Mouse (Mus musculus) cerebellum, adult 2 months (tissue): Measurements from ENCODE around the gene Vps35l. TPM values are rescaled to one million over a fixed set of nuclear protein-coding genes. Genes with fewer than 3 reads are reported as not detected.

Experiments used
- DNase-seq, 2 experiments: peaks; one replicate each; pipeline ENCODE4 v3.0.0; 2021
- H3K27ac ChIP-seq: fragments of 200-500 bp; 2 replicates; pipeline ENCODE4 v1.5.1; 2012; ENCODE audit warnings: low read length, control low read depth, inconsistent platforms; ENCODE audit not compliant: insufficient read depth
- H3K27me3 ChIP-seq: fragments of 200-500 bp; 2 replicates; pipeline ENCODE4 v1.6.1; 2012; ENCODE audit warnings: inconsistent platforms, mild to moderate bottlenecking, low read length, moderate library complexity; ENCODE audit not compliant: control insufficient read depth, insufficient read depth
- H3K4me1 ChIP-seq: fragments of 200-500 bp; 2 replicates; pipeline ENCODE4 v1.6.1; 2011; ENCODE audit warnings: low read length; ENCODE audit not compliant: control insufficient read depth, insufficient read depth
- H3K4me3 ChIP-seq: fragments of 200-500 bp; replicated peaks from 2 replicates; pipeline ENCODE3; 2011; ENCODE audit warnings: mild to moderate bottlenecking, low read depth, low read length, control low read depth; ENCODE audit not compliant: insufficient read depth
- CTCF ChIP-seq: fragments of 200-500 bp; IDR thresholded peaks from 2 replicates; pipeline ENCODE4 v1.5.1; 2011; ENCODE audit warnings: low read depth, mild to moderate bottlenecking, control low read depth, low read length, moderate library complexity, borderline replicate concordance; ENCODE audit not compliant: insufficient read depth
- POLR2A ChIP-seq: fragments of 200-500 bp; IDR thresholded peaks from 2 replicates; pipeline ENCODE4 v1.6.1; 2011; ENCODE audit warnings: low read length, control low read depth, borderline replicate concordance; ENCODE audit not compliant: insufficient read depth
- WGBS: fragments of 180-500 bp; shearing (Covaris S2); methylation state at CpG from one replicate; pipeline ENCODE4 v1.1.7; 2018; 5-methylcytosine and 5-hydroxymethylcytosine counted together
- polyA plus RNA-seq: library from polyadenylated mRNA; depleted of rRNA; stranded (reverse); fragments of >200 nt; gene quantifications from 2 replicates; pipeline ENCODE4 v1.2.3, GENCODE M21; 2012

The Vps35l gene
- polyA plus RNA-seq, 1 experiment: 74.3 TPM

DNA sequence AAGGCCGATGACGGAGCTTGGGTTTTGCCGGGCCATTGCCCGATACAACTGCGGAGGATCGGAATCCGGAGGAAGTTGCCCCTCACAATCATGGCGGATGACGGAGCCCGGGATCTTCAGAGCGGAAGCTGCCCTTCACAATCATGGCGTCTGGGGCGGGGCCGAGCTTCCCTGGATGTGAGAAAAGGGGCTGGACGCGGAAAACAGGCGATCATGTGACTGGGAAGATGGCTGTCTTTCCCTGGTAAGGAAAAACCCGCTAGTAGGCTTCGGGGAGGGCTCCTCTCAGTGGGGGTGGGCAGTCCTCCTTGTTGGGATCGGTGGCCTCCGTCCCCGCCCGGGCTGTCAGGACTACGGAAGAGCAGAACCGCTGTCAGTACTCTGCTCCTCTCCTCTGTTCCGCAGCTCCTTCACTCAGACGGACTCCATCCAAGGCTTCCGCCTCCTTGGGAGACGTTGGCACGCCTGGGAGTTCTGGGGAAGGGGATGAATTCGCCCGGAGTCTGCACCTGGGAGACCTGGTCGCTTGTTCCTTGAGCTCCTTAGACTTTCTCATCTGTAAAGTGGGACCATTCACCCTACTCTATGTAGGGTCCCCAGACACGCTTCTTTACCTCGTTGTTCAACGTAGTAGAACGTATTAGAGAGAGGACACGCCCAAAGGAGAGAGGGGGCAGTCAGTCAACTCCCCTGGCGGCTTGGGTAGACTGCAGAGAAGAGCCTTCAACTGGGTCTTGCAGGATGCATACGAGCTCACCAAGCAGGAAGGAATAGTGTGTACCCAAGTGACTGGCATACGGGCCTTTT is 709 bp downstream of the Vps35l start:
- DNase-seq: peak; percentile 96
- Histone ChIP-seq H3K4me3 (peak overlapping the region; percentile 96), H3K27ac (peak overlapping the region; percentile 92), H3K27me3 (no peaks in the 10 kb centered on the region), H3K4me1 (peaks cover 9% of the 10 kb centered on the region; the same call in 1 of the 2 replicates)
- TF ChIP-seq POLR2A (peak; percentile 84; the same call in 1 of the 2 replicates), CTCF (no peak)
- WGBS: 2% methylated on average over 41 of the region's 41 CpGs

GRCm38 (mm10) chr7:118742278-118742677 is 2.3 kb downstream of the Vps35l start:
- H3K4me1 ChIP-seq: peaks cover 9% of the 10 kb centered on the region; the same call in 1 of the 2 replicates
- 83% methylated on average over 6 of the region's 6 CpGs for WGBS
- no peak overlapping the region for H3K4me3 ChIP-seq

DNA sequence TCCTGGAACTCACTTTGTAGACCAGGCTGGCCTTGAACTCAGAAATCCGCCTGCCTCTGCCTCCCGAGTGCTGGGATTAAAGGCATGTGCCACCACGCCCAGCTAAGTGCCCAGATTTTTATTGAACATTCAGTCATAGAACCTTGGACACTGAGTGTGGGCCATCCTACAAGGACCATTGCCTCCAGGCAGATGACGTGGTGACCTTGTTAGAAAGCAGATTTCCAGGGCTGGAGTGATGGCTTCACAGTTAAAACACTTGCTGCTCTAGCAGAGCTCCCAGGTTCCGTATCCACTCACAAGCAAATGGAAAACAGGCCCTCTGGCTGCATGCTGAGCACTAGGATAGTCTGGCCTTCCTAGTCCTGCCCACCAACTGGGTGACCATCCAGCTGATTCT is 4.7 kb downstream of the Vps35l start:
- DNase-seq: no peak
- no peak for TF ChIP-seq CTCF
- TF ChIP-seq POLR2A: no peak
- no peak overlapping the region for H3K27ac ChIP-seq
- WGBS: 95% methylated on average over 5 of the region's 5 CpGs
- no peaks in the 10 kb centered on the region for H3K27me3 ChIP-seq
- no peak overlapping the region for H3K4me3 ChIP-seq
- peaks cover 9% of the 10 kb centered on the region; the same call in 1 of the 2 replicates for H3K4me1 ChIP-seq

More at GRCm38 (mm10) chr7:118742278-118742677, 2.3 kb downstream of the Vps35l start:
- DNase-seq: no peak
- H3K27me3 ChIP-seq: no peaks in the 10 kb centered on the region
- TF ChIP-seq POLR2A (no peak), CTCF (no peak)
- H3K27ac ChIP-seq: no peak overlapping the region

- H3K4me1 ChIP-seq: no peaks in the 10 kb centered on the region; the same call in 1 of the 2 replicates
- no peak for DNase-seq
- 77% methylated on average over 12 of the region's 12 CpGs for WGBS
- no peaks in the 10 kb centered on the region for H3K27me3 ChIP-seq
- H3K27ac ChIP-seq: 0 out of 2 replicates have a peak overlapping the region, but pooled peaks have one; percentile 27
- TF ChIP-seq POLR2A: no peak
- TF ChIP-seq CTCF: no peak
- H3K4me3 ChIP-seq: no peak overlapping the region
These were observed 8.1 kb downstream of the Vps35l start for GRCm38 (mm10) chr7:118747891-118748672.

DNA sequence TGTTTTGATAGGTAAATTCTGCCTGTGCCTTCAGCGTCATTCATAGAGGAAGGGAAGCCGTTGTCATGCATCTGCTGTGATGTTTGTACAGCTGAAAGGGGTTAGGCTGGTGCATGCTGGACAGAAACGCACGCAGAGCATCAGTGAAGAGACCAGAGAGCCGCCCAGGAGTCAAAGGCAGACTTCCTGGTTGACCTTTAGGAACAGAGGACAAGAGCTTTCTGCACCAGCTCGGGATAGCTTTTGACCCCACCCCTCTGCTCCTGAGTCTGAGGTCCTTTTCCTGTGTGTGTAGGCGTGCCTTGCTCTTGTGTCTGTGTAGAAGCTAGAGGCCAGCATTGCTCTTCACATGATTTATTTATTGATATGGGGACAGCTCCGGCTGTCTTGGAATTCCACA is 9.7 kb downstream of the Vps35l start:
- WGBS: 92% methylated on average over 8 of the region's 8 CpGs
- no peaks in the 10 kb centered on the region; the same call in 1 of the 2 replicates for H3K4me1 ChIP-seq
- H3K4me3 ChIP-seq: no peak overlapping the region
- DNase-seq: no peak
- no peak overlapping the region for H3K27ac ChIP-seq
- no peak for TF ChIP-seq CTCF
- TF ChIP-seq POLR2A: no peak
- no peaks in the 10 kb centered on the region for H3K27me3 ChIP-seq

DNA sequence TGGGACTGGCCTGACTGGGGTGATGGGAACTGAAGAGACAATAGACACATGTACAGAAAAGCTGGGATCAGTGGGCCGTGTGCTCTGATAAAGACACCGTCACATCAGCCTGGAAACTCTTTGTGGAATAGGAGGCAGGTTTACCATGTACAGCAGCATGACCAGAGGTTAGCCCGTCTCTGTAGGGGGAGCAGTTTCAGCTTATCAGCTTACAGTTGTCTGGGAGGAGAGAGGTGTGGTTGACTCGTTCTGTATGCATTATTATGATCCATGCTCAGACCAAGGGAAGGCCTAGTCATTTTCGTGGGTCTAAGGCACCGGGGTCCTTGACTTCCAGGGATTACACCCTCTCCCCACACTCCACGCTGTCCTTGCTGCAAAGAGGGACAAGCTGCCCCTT is 11.6 kb downstream of the Vps35l start:
- Histone ChIP-seq H3K4me1 (no peaks in the 10 kb centered on the region; the same call in 1 of the 2 replicates), H3K4me3 (no peak overlapping the region), H3K27ac (no peak overlapping the region), H3K27me3 (no peaks in the 10 kb centered on the region)
- WGBS: 87% methylated on average over 7 of the region's 7 CpGs
- TF ChIP-seq POLR2A (no peak), CTCF (no peak)
- DNase-seq: no peak

- TF ChIP-seq CTCF (no peak), POLR2A (no peak)
- no peak for DNase-seq
- H3K27ac ChIP-seq: no peak overlapping the region
- no peaks in the 10 kb centered on the region for H3K27me3 ChIP-seq
- WGBS: 87% methylated on average over 7 of the region's 7 CpGs
- H3K4me3 ChIP-seq: no peak overlapping the region
- no peaks in the 10 kb centered on the region for H3K4me1 ChIP-seq
These were observed 15.7 kb downstream of the Vps35l start for GRCm38 (mm10) chr7:118755756-118756155.
